Mouse (Mus musculus): ENCODE results near the gene Smg5. TPM values are rescaled to one million over a fixed set of nuclear protein-coding genes. Genes with fewer than 3 reads are reported as not detected.

Smg5 gene
- polyA plus RNA-seq, 1 experiment from 2014 or later = 47.6 TPM

DNA sequence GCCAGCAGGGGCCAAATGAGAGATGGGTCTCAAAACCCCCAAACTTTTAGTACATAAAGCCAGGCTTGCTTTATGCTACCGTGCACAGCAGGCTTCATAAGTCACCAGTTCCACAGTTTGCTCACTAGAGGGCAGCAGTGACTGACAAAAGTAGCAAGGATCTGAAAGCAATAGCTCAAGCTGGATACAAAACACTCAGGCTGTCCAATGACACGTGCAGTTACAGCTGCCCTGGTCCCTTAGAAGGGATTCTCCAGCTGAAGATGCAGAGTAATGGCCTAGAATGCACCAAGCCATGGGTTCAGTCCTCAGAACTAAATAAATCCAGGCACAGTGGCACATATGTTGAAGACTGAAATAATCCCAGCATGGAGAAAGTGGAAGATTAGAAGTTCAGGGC, 71.0 kb downstream of the Smg5 start:
- no peak overlapping the region for H3K27ac ChIP-seq (ENCODE audit: low read depth, low read length)
- H3K4me1 ChIP-seq (ENCODE audit: control insufficient read depth, insufficient read depth, low read length) = 0 out of 2 replicates have a peak, but pooled peaks cover 2% of the 10 kb centered on the region
- ATAC-seq (ENCODE audit: low read depth) = no peak; the same call in 1 of the 2 replicates
- 1% methylated on average over 2 of the region's 2 CpGs for WGBS
- no peak overlapping the region for H3K9ac ChIP-seq (replicated peaks; ENCODE audit: low read depth, low read length)
- peaks cover 4% of the 10 kb centered on the region; the same call in 1 of the 2 replicates for H3K36me3 ChIP-seq (ENCODE audit: control insufficient read depth, insufficient read depth, low read length)
- no peak overlapping the region for H3K4me2 ChIP-seq (ENCODE audit: low read depth, low read length)
- no peaks in the 10 kb centered on the region for H3K27me3 ChIP-seq (ENCODE audit: control insufficient read depth, insufficient read depth, low read length)
- no peaks in the 10 kb centered on the region for H3K9me3 ChIP-seq (ENCODE audit: control insufficient read depth, low read length)
- no peak overlapping the region for H3K4me3 ChIP-seq (ENCODE audit: low read depth, low read length)

- WGBS = 64% methylated on average over 7 of the region's 7 CpGs
These were observed 71.5 kb downstream of the Smg5 start for GRCm38 (mm10) chr3:88407529-88407928.

GRCm38 (mm10) chr3:88408953-88409352, 72.9 kb downstream of the Smg5 start:
- Histone ChIP-seq H3K27me3 (ENCODE audit: control insufficient read depth, insufficient read depth, low read length) (no peaks in the 10 kb centered on the region), H3K4me3 (ENCODE audit: low read depth, low read length) (no peak overlapping the region), H3K9me3 (ENCODE audit: control insufficient read depth, low read length) (no peaks in the 10 kb centered on the region), H3K36me3 (ENCODE audit: control insufficient read depth, insufficient read depth, low read length) (peaks cover 15% of the 10 kb centered on the region), H3K4me2 (ENCODE audit: low read depth, low read length) (peak overlapping the region; percentile 70; the same call in 1 of the 2 replicates), H3K4me1 (ENCODE audit: control insufficient read depth, insufficient read depth, low read length) (0 out of 2 replicates have a peak, but pooled peaks cover 2% of the 10 kb centered on the region), H3K27ac (ENCODE audit: low read depth, low read length) (no peak overlapping the region), H3K9ac (replicated peaks; ENCODE audit: low read depth, low read length) (no peak overlapping the region)
- no peak for ATAC-seq (ENCODE audit: low read depth)
- 78% methylated on average over 5 of the region's 5 CpGs for WGBS

More at GRCm38 (mm10) chr3:88407529-88407928, 71.5 kb downstream of the Smg5 start:
- H3K36me3 ChIP-seq (ENCODE audit: control insufficient read depth, insufficient read depth, low read length) = peaks cover 9% of the 10 kb centered on the region
- H3K4me2 ChIP-seq (ENCODE audit: low read depth, low read length) = no peak overlapping the region
- no peaks in the 10 kb centered on the region for H3K27me3 ChIP-seq (ENCODE audit: control insufficient read depth, insufficient read depth, low read length)
- 0 out of 2 replicates have a peak, but pooled peaks cover 2% of the 10 kb centered on the region for H3K4me1 ChIP-seq (ENCODE audit: control insufficient read depth, insufficient read depth, low read length)
- H3K27ac ChIP-seq (ENCODE audit: low read depth, low read length) = no peak overlapping the region
- no peak for ATAC-seq (ENCODE audit: low read depth)
- no peak overlapping the region for H3K9ac ChIP-seq (replicated peaks; ENCODE audit: low read depth, low read length)
- H3K4me3 ChIP-seq (ENCODE audit: low read depth, low read length) = no peak overlapping the region
- H3K9me3 ChIP-seq (ENCODE audit: control insufficient read depth, low read length) = no peaks in the 10 kb centered on the region

GRCm38 (mm10) chr3:88409741-88410644, 73.9 kb downstream of the Smg5 start, which contains the start of gene Pmf1:
Gene Pmf1 (minus strand): TSS chr3:88410331.
- Histone ChIP-seq H3K4me1 (ENCODE audit: control insufficient read depth, insufficient read depth, low read length) (0 out of 2 replicates have a peak, but pooled peaks cover 2% of the 10 kb centered on the region), H3K36me3 (ENCODE audit: control insufficient read depth, insufficient read depth, low read length) (peaks cover 21% of the 10 kb centered on the region), H3K4me3 (ENCODE audit: low read depth, low read length) (peak within 1 kb of the TSS; percentile 56), H3K9me3 (ENCODE audit: control insufficient read depth, low read length) (no peaks in the 10 kb centered on the region), H3K27ac (ENCODE audit: low read depth, low read length) (peak within 1 kb of the TSS; percentile 84), H3K9ac (replicated peaks; ENCODE audit: low read depth, low read length) (peak within 1 kb of the TSS; percentile 73), H3K27me3 (ENCODE audit: control insufficient read depth, insufficient read depth, low read length) (no peaks in the 10 kb centered on the region), H3K4me2 (ENCODE audit: low read depth, low read length) (peak within 1 kb of the TSS; percentile 70)
- under 1% methylated on average over 54 of the region's 54 CpGs for WGBS
- peak; percentile 91 for ATAC-seq (ENCODE audit: low read depth)

- H3K9me3 ChIP-seq (ENCODE audit: control insufficient read depth, low read length) = no peaks in the 10 kb centered on the region
- 27% methylated on average over 7 of the region's 7 CpGs for WGBS
- 0 out of 2 replicates have a peak, but pooled peaks cover 2% of the 10 kb centered on the region for H3K4me1 ChIP-seq (ENCODE audit: control insufficient read depth, insufficient read depth, low read length)
- no peak; the same call in 1 of the 2 replicates for ATAC-seq (ENCODE audit: low read depth)
- peaks cover 21% of the 10 kb centered on the region for H3K36me3 ChIP-seq (ENCODE audit: control insufficient read depth, insufficient read depth, low read length)
- peak overlapping the region; percentile 56 for H3K4me3 ChIP-seq (ENCODE audit: low read depth, low read length)
- H3K27me3 ChIP-seq (ENCODE audit: control insufficient read depth, insufficient read depth, low read length) = no peaks in the 10 kb centered on the region
- H3K27ac ChIP-seq (ENCODE audit: low read depth, low read length) = peak overlapping the region; percentile 84; the same call in 1 of the 2 replicates
- peak overlapping the region; percentile 73; the same call in 1 of the 2 replicates for H3K9ac ChIP-seq (replicated peaks; ENCODE audit: low read depth, low read length)
- peak overlapping the region; percentile 70 for H3K4me2 ChIP-seq (ENCODE audit: low read depth, low read length)
These were observed 74.6 kb downstream of the Smg5 start for GRCm38 (mm10) chr3:88410645-88411031.

DNA sequence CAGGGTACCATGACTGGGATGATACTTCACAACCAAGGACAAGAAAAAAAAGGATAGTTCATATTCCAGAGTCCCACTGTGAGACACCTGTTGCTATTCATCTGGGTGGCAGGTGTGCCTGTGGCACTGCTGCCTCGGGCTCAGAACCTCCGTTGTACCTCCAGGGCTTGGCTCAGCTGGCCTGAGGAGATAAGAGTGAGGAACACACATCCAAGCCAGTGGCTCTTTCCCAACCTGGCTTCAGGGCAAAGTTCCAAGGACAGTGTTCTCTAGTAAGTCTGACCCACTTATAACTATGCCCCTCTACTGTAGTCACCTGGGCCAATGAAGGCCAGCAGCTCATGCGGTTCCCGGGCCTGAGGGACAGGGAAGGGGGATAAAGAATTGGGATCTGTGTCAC, 75.6 kb downstream of the Smg5 start:
- 0 out of 2 replicates have a peak, but pooled peaks cover 2% of the 10 kb centered on the region for H3K4me1 ChIP-seq (ENCODE audit: control insufficient read depth, insufficient read depth, low read length)
- no peak overlapping the region for H3K4me3 ChIP-seq (ENCODE audit: low read depth, low read length)
- no peaks in the 10 kb centered on the region for H3K27me3 ChIP-seq (ENCODE audit: control insufficient read depth, insufficient read depth, low read length)
- H3K4me2 ChIP-seq (ENCODE audit: low read depth, low read length) = no peak overlapping the region
- H3K9me3 ChIP-seq (ENCODE audit: control insufficient read depth, low read length) = no peaks in the 10 kb centered on the region
- 82% methylated on average over 4 of the region's 4 CpGs for WGBS
- no peak overlapping the region for H3K9ac ChIP-seq (replicated peaks; ENCODE audit: low read depth, low read length)
- H3K36me3 ChIP-seq (ENCODE audit: control insufficient read depth, insufficient read depth, low read length) = peaks cover 24% of the 10 kb centered on the region
- no peak overlapping the region for H3K27ac ChIP-seq (ENCODE audit: low read depth, low read length)
- ATAC-seq (ENCODE audit: low read depth) = no peak

Other genes starting within 250 kb of the Smg5 start
- gene Mef2d, start 193.9 kb upstream of the Smg5 start, polyA plus RNA-seq (2014; fragmentation: Nextera tagmentation; extraction: Ambion mirVana) = 19.6 and 20.4 TPM in 2 replicates
- gene Rhbg, start 81.6 kb upstream of the Smg5 start, polyA plus RNA-seq (2014; fragmentation: Nextera tagmentation; extraction: Ambion mirVana) = 0.51 and 0.85 TPM in 2 replicates
- 0.72 TPM in 1 of 2 replicates, not detected in the other for gene Gm38392, start 49.0 kb upstream of the Smg5 start, polyA plus RNA-seq (2014; fragmentation: Nextera tagmentation; extraction: Ambion mirVana)
- 8.1 and 9.0 TPM in 2 replicates for gene Tsacc, start 39.3 kb upstream of the Smg5 start, polyA plus RNA-seq (2014; fragmentation: Nextera tagmentation; extraction: Ambion mirVana)
- gene Cct3, start 39.1 kb upstream of the Smg5 start, polyA plus RNA-seq (2014; fragmentation: Nextera tagmentation; extraction: Ambion mirVana) = 427 and 462 TPM in 2 replicates
- gene Glmp, start 11.2 kb upstream of the Smg5 start, polyA plus RNA-seq (2014; fragmentation: Nextera tagmentation; extraction: Ambion mirVana) = 65.0 and 76.4 TPM in 2 replicates
- 0.90 and 0.99 TPM in 2 replicates for gene Tmem79, start 112 bp upstream of the Smg5 start, polyA plus RNA-seq (2014; fragmentation: Nextera tagmentation; extraction: Ambion mirVana)
- 0.35 and 1.6 TPM in 2 replicates for gene Paqr6, start 28.3 kb downstream of the Smg5 start, polyA plus RNA-seq (2014; fragmentation: Nextera tagmentation; extraction: Ambion mirVana)
- gene Bglap3, start 36.5 kb downstream of the Smg5 start, polyA plus RNA-seq (2014; fragmentation: Nextera tagmentation; extraction: Ambion mirVana) = 0.28 TPM in 1 of 2 replicates, not detected in the other
- not detected in 2 replicates for gene Bglap2, start 42.4 kb downstream of the Smg5 start, polyA plus RNA-seq (2014; fragmentation: Nextera tagmentation; extraction: Ambion mirVana)
- not detected in 2 replicates for gene Bglap, start 48.2 kb downstream of the Smg5 start, polyA plus RNA-seq (2014; fragmentation: Nextera tagmentation; extraction: Ambion mirVana)
- gene Pmf1, start 74.1 kb downstream of the Smg5 start, polyA plus RNA-seq (2014; fragmentation: Nextera tagmentation; extraction: Ambion mirVana) = 19.3 and 22.2 TPM in 2 replicates
- gene Slc25a44, start 88.9 kb downstream of the Smg5 start, polyA plus RNA-seq (2014; fragmentation: Nextera tagmentation; extraction: Ambion mirVana) = 40.8 and 42.5 TPM in 2 replicates
- gene Sema4a, start 124.9 kb downstream of the Smg5 start, polyA plus RNA-seq (2014; fragmentation: Nextera tagmentation; extraction: Ambion mirVana) = 20.8 and 21.5 TPM in 2 replicates
- gene Lmna, start 173.7 kb downstream of the Smg5 start, polyA plus RNA-seq (2014; fragmentation: Nextera tagmentation; extraction: Ambion mirVana) = 41.0 and 41.4 TPM in 2 replicates
- gene Mex3a, start 196.1 kb downstream of the Smg5 start, polyA plus RNA-seq (2014; fragmentation: Nextera tagmentation; extraction: Ambion mirVana) = 34.0 and 35.3 TPM in 2 replicates
- not detected in 2 replicates for gene Rab25, start 212.0 kb downstream of the Smg5 start, polyA plus RNA-seq (2014; fragmentation: Nextera tagmentation; extraction: Ambion mirVana)
- 97.0 and 106 TPM in 2 replicates for gene Lamtor2, start 216.8 kb downstream of the Smg5 start, polyA plus RNA-seq (2014; fragmentation: Nextera tagmentation; extraction: Ambion mirVana)
- 43.5 and 44.1 TPM in 2 replicates for gene Ubqln4, start 217.5 kb downstream of the Smg5 start, polyA plus RNA-seq (2014; fragmentation: Nextera tagmentation; extraction: Ambion mirVana)
- gene Ssr2, start 239.6 kb downstream of the Smg5 start, polyA plus RNA-seq (2014; fragmentation: Nextera tagmentation; extraction: Ambion mirVana) = 127 and 143 TPM in 2 replicates